Mouse (Mus musculus): ENCODE measurements around the gene Gstm4.
A peak's percentile ranks its signal among the peaks of the same experiment; 100 is the strongest.
"Not testable (repeated sequence)": the region's sequence is repeated elsewhere in the genome, so short reads cannot be mapped to it uniquely, and the experiment has no call there.

Gstm4 gene

DNA sequence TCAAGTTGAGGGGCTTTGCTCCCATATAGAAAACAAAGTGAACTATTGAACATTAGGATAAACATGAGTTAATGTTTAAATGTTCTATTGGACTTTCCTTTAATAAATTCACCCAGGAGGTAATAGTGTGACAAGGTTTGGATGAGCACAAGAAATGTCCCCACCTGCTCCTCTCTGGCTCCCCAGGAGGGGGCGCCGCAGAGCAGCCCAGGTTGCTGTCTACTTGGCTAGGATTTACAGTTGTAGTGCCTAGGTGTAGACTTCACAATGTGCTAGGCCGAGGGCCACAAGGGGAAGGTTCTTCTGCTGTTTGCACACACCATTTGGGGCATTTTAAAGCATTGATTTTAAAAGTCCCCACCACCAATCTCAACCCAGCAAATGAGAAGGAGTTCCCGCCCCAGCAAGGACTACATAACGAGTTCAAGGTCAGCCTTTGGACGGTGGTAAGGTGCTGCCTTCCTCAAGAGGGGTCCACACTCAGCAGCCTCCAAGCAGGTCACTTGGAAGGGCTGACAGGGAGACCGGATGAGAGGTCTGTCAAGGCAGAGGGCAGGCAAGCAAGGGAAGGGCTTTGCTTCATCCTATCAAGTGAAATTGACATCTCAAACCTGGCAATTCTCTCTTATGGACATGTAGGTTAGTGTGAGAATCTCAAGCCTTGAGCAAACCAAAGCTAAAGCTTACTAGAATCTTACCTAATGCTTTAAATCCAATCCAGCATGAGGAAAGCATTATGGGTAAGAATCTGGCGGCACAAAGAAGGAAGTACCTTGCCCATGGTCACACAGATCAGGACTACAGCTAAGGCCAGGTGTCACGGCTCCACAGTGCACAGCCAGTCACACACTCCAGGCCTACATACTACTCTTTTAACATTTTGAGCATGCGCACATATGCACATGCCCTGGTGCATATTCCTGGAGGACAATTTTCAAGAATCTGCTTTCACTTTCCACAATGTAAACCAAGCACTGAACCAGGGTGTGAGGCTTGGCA lies 25.9 kb upstream of the Gstm4 start:
- DNase-seq (ENCODE audit: low spot score in 2 of 2): peak; percentile 63 to 83

DNA sequence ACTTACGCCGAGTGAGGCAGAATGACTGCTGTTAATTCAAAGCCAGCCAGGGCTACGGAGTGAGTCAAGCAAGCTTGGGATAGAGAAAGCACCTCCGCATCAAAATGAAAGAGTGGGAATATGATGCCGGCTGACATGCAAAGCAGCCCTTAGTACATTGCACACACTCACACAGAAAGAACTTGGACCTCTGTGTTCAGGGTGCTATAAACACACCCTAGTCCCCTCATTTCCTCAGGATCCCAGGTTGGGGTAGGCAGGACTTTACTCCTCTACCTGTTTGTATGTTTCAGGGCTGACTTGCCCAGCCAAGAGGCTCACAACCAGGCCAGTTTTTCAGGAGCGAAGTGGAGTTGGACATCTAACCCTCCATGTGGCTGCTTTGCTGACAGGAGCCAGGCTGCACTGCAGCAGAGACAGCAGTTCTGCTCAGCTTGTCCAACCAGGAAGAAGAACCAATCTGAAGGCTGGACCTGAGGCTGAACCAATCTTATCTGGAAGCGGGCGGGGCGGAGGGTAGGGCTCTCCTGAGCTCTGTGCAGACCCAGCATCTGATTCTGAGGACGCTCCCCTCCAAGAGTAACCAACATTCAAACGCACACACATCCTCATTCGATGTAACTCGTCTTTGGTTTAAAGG lies 24.7 kb upstream of the Gstm4 start:
- DNase-seq (ENCODE audit: low spot score in 2 of 2): peak in 1 of 2 experiments; percentile 4

DNA sequence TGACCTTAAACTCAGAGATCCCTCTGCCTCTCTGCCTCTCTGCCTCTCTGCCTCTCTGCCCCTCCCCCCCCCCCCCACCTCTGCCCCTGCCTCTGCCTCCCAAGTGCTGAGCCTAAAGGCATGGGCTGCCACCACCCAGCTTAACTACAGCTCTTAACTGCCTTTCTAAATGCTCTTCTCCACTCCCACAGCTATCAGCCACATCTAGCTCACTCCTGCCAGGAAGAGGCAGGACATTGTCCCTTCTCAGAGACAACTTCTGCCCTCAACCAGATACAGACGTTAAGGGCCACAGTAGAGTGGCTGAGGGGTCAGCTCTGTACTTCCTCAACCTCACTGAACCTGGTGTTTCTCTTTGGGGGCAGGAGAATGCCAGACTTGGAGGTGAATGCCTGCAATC lies 24.1 kb upstream of the Gstm4 start:
- DNase-seq (ENCODE audit: low spot score in 2 of 2): peak in 1 of 2 experiments; percentile 3

DNA sequence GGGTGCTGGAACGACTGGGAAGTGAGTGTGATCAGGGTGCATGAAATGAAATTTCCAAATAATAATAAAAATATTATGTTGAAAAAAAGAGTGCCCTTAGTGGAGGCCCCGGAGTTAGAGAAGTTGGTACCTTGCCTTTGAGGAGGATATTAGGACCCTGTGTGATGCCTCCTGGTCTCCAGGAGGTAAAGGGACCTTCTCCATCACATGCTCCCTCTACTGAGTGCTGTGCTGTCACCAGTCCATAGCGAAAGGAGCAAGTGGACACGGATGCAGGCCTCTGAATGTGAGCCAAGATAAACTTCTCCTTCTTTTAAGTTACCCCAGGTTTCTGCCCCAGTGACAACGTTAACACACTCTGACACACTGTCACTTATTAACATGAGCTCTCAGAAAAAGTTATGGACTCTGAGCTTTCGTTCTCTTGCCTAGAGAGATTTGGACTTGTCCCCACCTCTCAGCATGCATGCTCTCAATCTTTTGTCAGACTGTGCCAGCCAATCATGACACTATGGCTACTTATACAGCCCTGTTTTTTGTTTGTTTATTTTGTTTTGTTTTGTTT lies 22.8 kb upstream of the Gstm4 start:
- no peak for DNase-seq (ENCODE audit: low spot score in 2 of 2)

DNA sequence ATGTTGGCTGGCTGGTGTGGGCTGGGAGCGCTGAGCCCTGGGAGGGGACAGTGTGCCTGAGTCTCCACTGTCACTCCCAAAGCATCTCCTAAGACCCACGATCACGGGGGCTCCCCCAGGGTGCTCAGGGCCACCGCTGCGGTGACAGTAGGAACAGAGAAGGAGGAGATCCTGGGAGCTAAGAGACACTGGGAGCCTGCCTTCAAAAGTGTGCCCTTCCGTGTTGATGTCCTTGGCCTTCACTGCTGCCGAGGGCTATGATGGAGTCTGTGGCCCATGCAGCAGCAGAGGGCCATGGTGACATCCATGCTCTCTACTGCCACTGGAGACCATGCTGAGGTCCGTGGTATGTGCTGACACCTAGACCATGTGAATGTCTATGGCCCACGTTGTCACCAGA lies 20.9 kb upstream of the Gstm4 start:
- no peak for DNase-seq (ENCODE audit: low spot score in 2 of 2)

DNA sequence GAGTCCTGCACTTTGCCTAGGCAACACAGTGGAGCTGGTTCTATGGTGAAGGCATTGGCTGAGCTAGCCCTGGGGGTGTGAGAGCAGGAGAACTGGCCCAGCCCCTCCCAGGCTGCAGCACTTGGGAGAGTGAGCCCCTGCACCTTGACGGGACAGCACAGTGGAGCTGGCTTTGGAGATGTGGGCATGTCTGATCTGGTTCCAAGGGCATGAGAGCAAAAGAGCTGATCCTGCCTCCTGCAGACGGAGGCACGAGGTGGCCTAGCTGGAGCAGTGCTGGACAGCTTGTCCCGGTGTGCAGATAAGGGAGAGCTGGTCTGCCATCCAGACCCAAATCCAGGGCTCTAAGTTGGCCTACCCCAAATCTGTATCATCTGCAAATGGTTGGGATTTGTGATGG lies 20.0 kb upstream of the Gstm4 start:
- DNase-seq (ENCODE audit: low spot score in 2 of 2): no peak

DNA sequence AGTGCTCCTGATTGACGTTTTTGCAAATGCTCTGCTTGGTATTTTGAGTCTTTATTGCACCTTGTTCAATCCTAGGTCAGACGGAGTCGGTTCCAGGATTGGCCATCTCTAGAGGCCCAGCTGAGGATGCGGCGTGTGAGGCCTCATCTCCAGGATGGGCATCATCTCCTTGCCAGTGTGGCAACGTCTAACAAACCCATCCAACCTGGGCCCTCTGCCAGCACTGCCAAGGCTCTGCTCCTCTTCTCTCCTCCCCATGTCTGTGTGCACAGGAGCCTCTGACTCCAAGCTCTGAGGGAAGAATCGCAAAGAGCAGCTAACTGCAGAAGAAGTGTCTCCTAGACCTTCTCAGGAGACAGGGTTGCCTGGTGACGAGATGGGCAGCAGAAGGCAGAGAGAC lies 18.0 kb upstream of the Gstm4 start:
- no peak for DNase-seq (ENCODE audit: low spot score in 2 of 2)

DNA sequence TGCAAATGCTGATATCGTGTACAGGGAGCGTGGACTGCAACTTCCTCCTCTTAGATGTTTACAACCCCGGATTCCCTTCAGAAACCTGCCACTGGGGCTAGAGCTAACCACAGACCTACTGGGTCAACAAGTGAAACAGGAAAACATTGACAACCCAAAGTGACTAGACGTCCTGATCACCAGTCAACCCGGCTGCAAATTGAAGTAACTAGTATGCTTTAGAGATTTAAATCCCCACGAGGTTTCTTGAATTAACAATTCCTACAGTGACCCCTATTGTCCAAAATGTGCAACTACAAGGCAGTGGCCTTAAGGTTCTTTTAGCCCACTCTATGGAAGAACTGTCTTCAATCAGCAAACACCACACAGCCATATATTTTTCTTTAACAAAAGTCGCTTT lies 16.7 kb upstream of the Gstm4 start:
- peak; percentile 21 to 61 for DNase-seq (ENCODE audit: low spot score in 2 of 2)

DNA sequence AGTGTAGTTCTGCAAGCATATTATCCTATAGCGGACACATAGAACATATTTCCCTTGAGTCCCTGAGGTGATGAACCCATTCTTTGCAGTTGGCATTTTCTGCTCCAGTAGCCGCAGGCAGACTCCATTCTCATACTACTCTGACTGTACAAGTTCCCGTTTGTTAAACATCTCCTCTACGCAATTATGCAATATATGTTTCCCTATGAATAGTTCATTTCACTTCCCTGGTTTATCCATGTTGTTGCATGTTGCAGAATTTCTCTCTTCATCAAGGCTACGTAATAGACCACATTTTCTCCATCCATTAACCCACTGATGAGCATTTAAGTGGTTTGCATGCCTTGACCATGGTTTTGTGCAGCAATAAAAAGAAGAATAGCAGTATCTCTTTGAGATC lies 5.8 kb upstream of the Gstm4 start:
- DNase-seq (ENCODE audit: low spot score in 2 of 2): no peak

DNA sequence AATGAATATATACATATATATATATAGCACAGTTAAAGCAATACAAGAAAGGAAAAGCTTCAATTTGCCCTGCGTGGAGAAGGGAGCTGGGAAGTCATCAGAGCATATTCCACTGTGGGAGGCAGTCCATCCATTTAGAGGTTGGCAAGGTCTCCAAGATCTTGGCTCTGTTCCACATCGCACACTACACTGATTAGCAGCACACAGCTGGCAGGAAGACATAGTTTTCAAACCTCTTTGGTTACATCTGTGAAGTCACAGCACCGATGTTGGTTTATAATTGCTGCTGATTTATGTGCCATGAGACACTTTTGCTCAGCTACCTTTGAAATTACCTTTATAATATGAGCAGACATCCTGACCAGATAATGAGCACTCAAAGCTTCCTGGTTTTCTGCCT lies 3.6 kb upstream of the Gstm4 start:
- no peak for DNase-seq (ENCODE audit: low spot score in 2 of 2)

DNA sequence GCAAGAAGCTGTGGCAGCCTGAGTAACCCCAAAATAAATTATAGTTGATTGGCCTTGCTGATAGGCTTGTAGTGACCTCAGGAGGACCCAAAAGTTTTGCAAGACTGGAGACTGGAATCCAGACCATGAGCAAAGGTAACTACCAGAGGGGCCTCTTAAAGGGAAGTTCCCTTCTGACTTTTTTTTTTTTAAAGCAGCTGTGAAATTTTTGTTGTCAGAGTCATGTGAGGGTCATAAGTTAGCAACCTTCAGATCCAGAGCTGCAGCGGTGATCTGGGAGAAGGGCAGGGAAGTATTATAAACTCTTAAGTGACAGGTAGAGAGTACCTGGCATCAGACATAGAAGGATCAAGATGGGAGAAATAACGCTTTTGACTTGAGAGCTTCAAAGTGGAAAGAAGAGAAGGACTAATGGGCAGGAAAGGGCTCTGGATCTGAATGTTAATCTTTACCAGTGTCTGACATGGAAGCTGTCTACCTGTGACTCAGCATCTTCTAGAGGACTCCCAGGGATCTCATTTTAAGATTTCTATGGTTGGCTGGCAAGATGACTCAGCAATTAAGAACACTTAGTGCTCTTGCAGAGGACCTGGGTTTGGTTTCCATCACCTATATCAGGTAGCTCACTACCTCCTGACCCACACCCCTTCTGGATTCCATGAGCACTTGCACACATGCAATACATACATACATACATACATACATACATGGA lies 2.4 kb upstream of the Gstm4 start:
- DNase-seq (ENCODE audit: low spot score in 2 of 2): no peak

DNA sequence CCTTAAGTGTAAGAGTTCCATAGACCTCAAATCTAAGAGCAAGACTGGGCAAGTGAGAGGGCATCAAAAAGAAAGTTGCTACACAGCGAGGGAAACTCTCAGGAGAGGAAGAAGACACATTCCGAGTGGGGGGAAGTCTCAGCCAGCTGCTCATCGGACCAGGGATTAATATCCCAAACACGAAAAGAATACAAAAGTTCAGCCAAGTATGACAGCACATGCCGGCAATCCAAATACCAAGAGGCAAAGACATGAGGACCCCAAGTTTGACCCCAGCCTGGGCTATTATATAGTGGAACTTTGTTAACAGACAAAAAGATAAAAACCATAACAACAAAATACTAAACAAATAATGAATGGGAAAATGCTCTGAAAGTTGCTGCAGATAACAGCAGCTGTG lies 11.5 kb downstream of the Gstm4 start:
- no peak for DNase-seq (ENCODE audit: low spot score in 2 of 2)

DNA sequence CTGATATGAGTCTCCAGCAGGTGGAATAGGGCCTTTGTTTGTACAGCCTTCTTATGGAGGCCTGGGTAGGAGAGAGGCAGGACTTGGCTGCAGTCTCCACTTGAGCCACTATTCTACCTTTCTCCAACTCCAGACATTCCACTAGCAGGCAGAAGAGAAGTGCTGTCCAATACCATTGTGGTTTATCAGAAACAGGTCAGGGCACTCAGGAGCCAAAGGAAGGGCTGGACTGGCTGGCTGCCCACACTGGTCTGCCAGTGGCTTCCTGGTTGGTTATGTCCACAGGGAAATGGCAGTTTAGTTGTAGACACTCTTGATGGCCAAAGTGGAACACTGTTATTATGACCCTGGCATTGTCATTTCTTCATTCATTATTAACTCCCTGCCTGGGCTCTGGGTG lies 12.6 kb downstream of the Gstm4 start:
- DNase-seq (ENCODE audit: low spot score in 2 of 2): no peak

DNA sequence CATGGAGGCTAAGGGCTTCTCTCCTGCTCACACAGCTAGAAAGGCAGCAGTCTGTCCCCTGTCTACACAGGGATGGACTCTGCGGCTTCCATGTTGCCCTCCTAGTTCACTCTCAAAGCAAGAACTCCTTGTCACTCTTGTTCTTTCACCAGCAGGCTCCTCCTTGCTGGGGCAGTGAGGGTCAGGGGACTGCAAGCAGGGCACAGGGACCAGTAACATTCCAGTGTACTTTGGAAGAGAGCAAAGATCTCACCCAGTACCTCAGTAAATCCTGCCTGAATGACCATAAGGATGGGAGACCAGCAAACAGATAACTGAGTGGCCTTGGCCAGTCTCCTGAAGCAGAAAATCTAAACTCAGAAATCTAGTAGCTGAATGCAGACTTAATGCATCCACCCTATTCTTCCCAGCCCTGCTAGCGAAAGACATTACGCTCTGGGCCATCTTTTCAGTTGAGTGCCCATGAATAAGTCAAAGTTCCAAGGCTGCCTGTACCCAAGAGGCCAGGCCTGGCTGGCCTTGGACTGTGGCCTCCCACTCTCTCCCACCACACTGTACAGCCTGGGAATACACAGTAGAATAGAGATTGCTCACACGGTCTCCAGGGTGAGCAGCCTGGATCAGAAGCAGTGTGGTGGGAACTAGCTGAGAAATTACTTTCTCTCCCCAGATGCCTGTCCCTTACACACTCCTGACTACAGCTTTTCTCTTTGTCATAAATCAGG lies 15.9 kb downstream of the Gstm4 start:
- no peak for DNase-seq (ENCODE audit: low spot score in 2 of 2)

DNA sequence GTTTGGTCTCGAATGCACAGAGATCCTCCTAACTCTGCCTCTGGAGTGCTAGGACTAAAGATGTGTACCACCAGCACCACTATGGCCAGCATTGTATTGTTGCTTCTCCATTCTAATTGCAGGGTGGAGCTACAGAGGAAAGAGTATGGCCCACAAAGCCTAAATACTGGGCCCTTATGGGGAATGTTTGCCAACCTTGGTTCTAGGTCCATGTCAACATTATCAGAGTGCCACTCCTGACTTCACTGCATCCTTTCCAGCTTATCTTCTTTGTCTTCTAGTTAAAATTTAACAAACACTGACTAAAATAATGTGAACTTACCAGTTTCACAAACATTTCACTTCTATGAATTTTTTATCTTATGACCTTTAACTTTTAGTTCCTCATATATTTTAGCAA lies 18.1 kb downstream of the Gstm4 start:
- DNase-seq (ENCODE audit: low spot score in 2 of 2): no peak

DNA sequence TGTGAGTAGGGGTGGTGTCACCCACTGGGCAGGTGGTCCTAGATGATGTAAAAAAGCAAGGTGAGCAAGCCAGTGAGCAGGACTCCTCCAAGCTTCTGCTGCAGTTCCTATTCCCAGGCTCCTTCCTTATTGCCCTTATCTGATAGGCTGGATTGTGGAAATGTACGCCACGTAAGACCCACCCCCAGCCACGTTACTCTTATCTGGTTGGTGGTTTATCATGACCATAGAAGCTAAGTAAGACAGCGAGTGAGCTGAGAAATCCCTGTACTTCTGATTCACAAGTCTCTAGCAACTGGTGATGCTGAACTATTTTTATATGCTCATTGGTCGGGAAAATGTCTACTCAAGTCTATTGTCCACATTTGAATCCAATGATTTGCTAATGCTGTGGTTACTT lies 18.6 kb downstream of the Gstm4 start:
- DNase-seq (ENCODE audit: low spot score in 2 of 2): no peak

DNA sequence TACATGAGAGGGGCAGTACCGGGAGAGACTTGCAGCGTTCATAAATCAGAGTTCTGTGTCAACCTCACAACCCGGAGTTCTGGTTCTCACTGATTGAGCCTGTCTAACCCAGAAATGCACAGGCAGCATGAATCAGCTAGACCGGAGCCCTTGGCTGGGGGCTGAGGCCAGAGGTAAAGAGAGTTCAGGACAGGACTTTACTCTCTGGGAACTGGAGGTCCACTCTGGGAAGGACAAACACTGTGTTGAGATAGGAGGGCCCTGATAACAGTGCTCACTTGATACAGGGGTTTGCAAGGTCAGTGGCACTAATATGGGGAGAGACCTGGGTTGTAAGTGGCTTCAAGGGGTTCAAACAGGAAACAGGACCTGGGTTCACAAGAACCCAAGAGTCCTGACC lies 19.4 kb downstream of the Gstm4 start:
- no peak for DNase-seq (ENCODE audit: low spot score in 2 of 2)

DNA sequence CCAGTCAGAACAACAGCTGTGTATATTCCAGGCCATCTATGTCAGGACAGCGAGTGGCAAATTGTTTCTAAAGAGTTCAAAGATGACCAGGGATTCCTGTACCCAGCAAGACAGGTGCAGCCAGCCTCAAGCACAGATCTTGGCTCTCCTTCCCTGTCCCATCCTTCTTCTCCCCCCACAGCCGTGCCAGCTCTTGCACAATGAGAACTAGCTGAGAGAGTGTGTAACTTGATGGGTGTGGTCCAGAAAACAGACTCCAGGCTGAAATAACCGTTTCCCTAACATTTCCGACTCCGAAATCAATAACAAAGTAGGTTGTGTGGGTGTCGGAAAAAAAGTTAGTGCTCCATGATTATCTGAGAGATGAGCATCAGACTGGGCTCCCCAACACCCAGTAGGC lies 22.0 kb downstream of the Gstm4 start:
- no peak for DNase-seq (ENCODE audit: low spot score in 2 of 2)

DNA sequence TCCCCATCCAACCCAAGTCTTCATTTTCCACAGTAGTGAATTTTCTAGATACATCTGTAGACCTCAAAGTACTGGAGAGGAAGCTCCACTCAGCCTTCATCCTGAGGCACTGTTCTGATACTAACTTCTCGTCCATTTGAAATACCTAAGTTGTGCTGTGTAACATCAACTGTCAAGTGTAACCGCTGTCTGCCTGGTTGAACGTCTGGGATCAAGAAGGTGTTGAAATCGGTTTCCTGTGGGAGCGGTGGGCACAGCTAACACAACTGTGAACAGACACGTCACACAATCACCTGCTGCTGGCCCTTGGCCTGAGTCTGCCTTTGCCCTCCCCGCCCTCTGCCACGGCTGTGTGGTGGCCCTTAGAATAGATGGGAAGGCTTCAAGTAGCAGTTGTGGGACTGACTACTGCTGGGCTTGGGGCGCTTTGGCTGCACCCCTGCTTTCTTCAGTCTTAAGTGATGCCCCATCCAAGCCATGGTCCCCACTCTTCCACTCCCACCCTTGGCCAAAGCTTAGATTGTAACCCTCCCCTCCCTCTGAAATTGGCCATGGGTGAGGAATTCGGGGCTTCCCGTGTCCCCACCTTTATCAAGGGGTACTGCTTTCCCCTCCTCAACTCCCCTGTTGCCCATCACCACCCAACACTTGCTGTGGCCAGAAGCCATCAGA lies 24.2 kb downstream of the Gstm4 start:
- DNase-seq (ENCODE audit: low spot score in 2 of 2): not testable (repeated sequence)

DNA sequence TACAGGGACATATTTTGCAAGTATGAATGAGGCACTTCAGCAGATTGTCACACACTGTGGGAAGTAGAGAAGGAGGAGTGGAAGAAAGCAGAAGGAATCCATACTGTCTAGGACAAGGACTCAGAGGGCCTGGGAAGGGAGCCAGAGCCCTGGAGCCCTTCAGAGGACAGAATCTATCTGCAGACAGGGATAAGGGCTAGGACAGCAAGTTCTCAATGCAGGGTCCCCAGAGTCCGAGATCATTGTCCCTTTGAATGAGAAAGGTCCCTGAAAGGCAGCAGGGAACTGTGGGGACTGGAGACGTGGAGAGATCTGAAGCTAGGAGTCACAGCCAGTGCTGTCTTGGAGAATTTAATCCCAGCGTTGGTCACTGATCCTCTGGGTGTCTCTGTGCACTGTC lies 25.5 kb downstream of the Gstm4 start:
- DNase-seq (ENCODE audit: low spot score in 2 of 2): not testable (repeated sequence)

All from spleen, postnatal 10 days (tissue).